20 mouse cellular contexts compared by ENCODE assay signal in genomic region chr5:69284359-69284758, GRCm38 (mm10). TPM values are rescaled to one million over a fixed set of nuclear protein-coding genes. Genes with fewer than 3 reads are reported as not detected.
DNase-seq lines count a peak whose midpoint lies in the region; ATAC-seq lines count a peak whose summit lies in the region.
"Had no signal": no experiment of that assay in that cellular context is flagged by ENCODE, and none has a peak within 500 bp of the region (broad histone marks: within the 10 kb centered on the region; RNA-seq: fewer than 3 reads in every experiment).

No protein-coding gene starts in this region.

- 74% methylated on average over 6 of the region's 6 CpGs for WGBS in neural tube, embryonic 14.5 days

- H3K27me3 ChIP-seq in neural tube, embryonic 14.5 days (ENCODE audit: control insufficient read depth, insufficient read depth, low read length): no peaks in the 10 kb centered on the region
- H3K27me3 ChIP-seq: embryonic facial prominence, embryonic 12.5 days; forebrain, embryonic 15.5 days; heart, embryonic 12.5 days; hindbrain, embryonic 15.5 days had no signal

- no peak overlapping the region for H3K9ac ChIP-seq in neural tube, embryonic 14.5 days (replicated peaks; ENCODE audit: low read depth, low read length)
- H3K9ac ChIP-seq: embryonic facial prominence, embryonic 12.5 days; forebrain, embryonic 15.5 days; heart, embryonic 12.5 days; hindbrain, embryonic 15.5 days had no signal

- H3K36me3 ChIP-seq in neural tube, embryonic 14.5 days (ENCODE audit: control insufficient read depth, insufficient read depth, low read length): no peaks in the 10 kb centered on the region
- H3K36me3 ChIP-seq: embryonic facial prominence, embryonic 12.5 days; forebrain, embryonic 15.5 days; heart, embryonic 12.5 days; hindbrain, embryonic 10.5 days; hindbrain, embryonic 15.5 days had no signal

- peak; percentile 4 for DNase-seq in layer of hippocampus, adult 9-11 months
- DNase-seq in layer of hippocampus, postnatal 14 days (ENCODE audit: low spot score in 2 of 2): no peak
- no peak for DNase-seq in neural tube, embryonic 10.5 days (ENCODE audit: extremely low spot score, low spot score)
- peak; percentile 4 for DNase-seq in right cerebral cortex, postnatal 25 days
- DNase-seq in telencephalon, adult 2 months (ENCODE audit: low read depth, low spot score): peak; percentile 36
- DNase-seq in cerebellum, adult 9-11 months: no peak
- DNase-seq: adrenal gland, adult 8-10 months; adrenal gland, postnatal 36 days; cerebellum, adult 11 months; cerebellum, adult 8-10 months; cerebellum, postnatal 25 days; gastrocnemius, postnatal 14 days; heart, adult 2 months had no signal

- no peak overlapping the region for H3K27ac ChIP-seq in neural tube, embryonic 14.5 days (ENCODE audit: low read depth, low read length)
- H3K27ac ChIP-seq: embryonic facial prominence, embryonic 12.5 days; forebrain, embryonic 15.5 days; heart, adult 2 months; hindbrain, embryonic 10.5 days; hindbrain, embryonic 15.5 days had no signal

- no peaks in the 10 kb centered on the region for H3K9me3 ChIP-seq in neural tube, embryonic 14.5 days (ENCODE audit: control insufficient read depth, low read length)
- H3K9me3 ChIP-seq: embryonic facial prominence, embryonic 12.5 days; forebrain, embryonic 15.5 days; heart, embryonic 12.5 days; hindbrain, embryonic 10.5 days; hindbrain, embryonic 15.5 days had no signal

- H3K4me3 ChIP-seq in neural tube, embryonic 14.5 days (ENCODE audit: low read depth, low read length): no peak overlapping the region
- H3K4me3 ChIP-seq: embryonic facial prominence, embryonic 12.5 days; forebrain, embryonic 15.5 days; heart, adult 2 months; heart, embryonic 12.5 days; hindbrain, embryonic 10.5 days; hindbrain, embryonic 15.5 days had no signal

- 0 out of 2 replicates have a peak, but pooled peaks have one; percentile 14 for ATAC-seq in neural tube, embryonic 14.5 days (ENCODE audit: low read depth)
- ATAC-seq: forebrain, embryonic 15.5 days had no signal

- no peak overlapping the region for H3K4me2 ChIP-seq in neural tube, embryonic 14.5 days (ENCODE audit: low read depth, low read length)
- H3K4me2 ChIP-seq: embryonic facial prominence, embryonic 12.5 days; forebrain, embryonic 15.5 days; heart, embryonic 12.5 days; hindbrain, embryonic 15.5 days had no signal

- H3K4me1 ChIP-seq in neural tube, embryonic 14.5 days (ENCODE audit: control insufficient read depth, insufficient read depth, low read length): no peaks in the 10 kb centered on the region
- H3K4me1 ChIP-seq: embryonic facial prominence, embryonic 12.5 days; forebrain, embryonic 15.5 days; heart, embryonic 12.5 days; hindbrain, embryonic 10.5 days; hindbrain, embryonic 15.5 days had no signal

RNA-seq across cellular contexts. Expression of gene Kctd8, which starts 57.1 kb away (rescaled TPM):
- total RNA-seq in layer of hippocampus, postnatal 14 days (2021): 1 to 10 TPM; 5.3 to 6.5 TPM
- polyA plus RNA-seq in neural tube, embryonic 14.5 days (2014; fragmentation: Nextera tagmentation; extraction: Ambion mirVana): 34.6 and 35.8 TPM in 2 replicates
- total RNA-seq: gastrocnemius, adult 18-20 months had no signal

Comparison
In these comparisons a context has a peak if more than half of its experiments do, and no peak if none do; other contexts are left out.
1. DNase-seq: peak in layer of hippocampus, adult 9-11 months (single experiment), right cerebral cortex, postnatal 25 days (single experiment) and telencephalon, adult 2 months (single experiment); none in layer of hippocampus, postnatal 14 days (0 of 2), neural tube, embryonic 10.5 days (single experiment) and cerebellum, adult 9-11 months (single experiment).